Mouse (Mus musculus) olfactory bulb, adult 2 months (tissue): ENCODE data around the gene Arhgap17. TPM values are rescaled to one million over a fixed set of nuclear protein-coding genes. Genes with fewer than 3 reads are reported as not detected.

Source experiments
- H3K27ac ChIP-seq: fragments of 200-500 bp; 2 replicates; pipeline ENCODE4 v1.5.1; 2012; ENCODE audit warnings: low read depth, low read length; ENCODE audit not compliant: insufficient read depth
- H3K4me1 ChIP-seq: fragments of 200-500 bp; 2 replicates; pipeline ENCODE4 v1.6.1; 2012; ENCODE audit warnings: low read length; ENCODE audit not compliant: control insufficient read depth, insufficient read depth
- H3K4me3 ChIP-seq: fragments of 200-500 bp; 2 replicates; pipeline ENCODE4 v1.5.1; 2012; ENCODE audit warnings: mild to moderate bottlenecking, low read depth, low read length, moderate library complexity; ENCODE audit not compliant: insufficient read depth
- CTCF ChIP-seq: fragments of 200-500 bp; IDR thresholded peaks from 2 replicates; pipeline ENCODE4 v1.5.1; 2012; ENCODE audit warnings: low read depth, mild to moderate bottlenecking, low read length, moderate library complexity; ENCODE audit not compliant: insufficient read depth
- POLR2A ChIP-seq: fragments of 200-500 bp; IDR thresholded peaks from 2 replicates; pipeline ENCODE4 v1.6.1; 2012; ENCODE audit warnings: mild to moderate bottlenecking, low read depth, low read length, moderate library complexity; ENCODE audit not compliant: insufficient read depth
- WGBS: fragments of 180-500 bp; shearing (Covaris S2); methylation state at CpG from one replicate; pipeline ENCODE4 v1.1.7; 2018; 5-methylcytosine and 5-hydroxymethylcytosine counted together
- polyA plus RNA-seq: library from polyadenylated mRNA; stranded (reverse); fragments of >200 nt; gene quantifications from 2 replicates; pipeline ENCODE4 v1.2.4, GENCODE M21; 2012; ENCODE audit warnings: low replicate concordance; ENCODE audit not compliant: missing spikeins, insufficient read depth, insufficient read length

Arhgap17 gene
- polyA plus RNA-seq, 1 experiment, result not detected

DNA sequence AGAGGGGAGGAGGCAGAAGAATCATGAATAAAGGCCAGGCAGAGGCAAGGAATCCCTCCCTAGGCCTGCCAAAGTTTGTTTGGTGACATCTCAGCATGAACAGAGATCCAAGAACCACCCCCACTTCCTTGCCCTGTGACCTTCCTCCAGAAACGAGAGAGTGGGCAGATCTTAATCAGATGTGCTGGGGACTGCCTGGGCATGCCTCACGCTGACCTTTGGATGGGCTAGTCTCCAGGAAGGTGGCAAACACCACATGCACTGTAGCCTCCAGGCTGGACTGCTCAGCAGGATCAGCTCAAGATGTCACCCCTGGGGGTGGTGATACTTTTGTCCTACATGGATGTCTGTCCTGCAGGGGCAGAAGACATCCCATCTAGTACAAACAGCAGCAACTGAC is 121.5 kb downstream of the Arhgap17 start:
- no peak overlapping the region for H3K4me3 ChIP-seq
- WGBS, result 42% methylated on average over 2 of the region's 2 CpGs
- H3K4me1 ChIP-seq, result no peaks in the 10 kb centered on the region
- TF ChIP-seq POLR2A (no peak), CTCF (no peak)
- no peak overlapping the region for H3K27ac ChIP-seq

DNA sequence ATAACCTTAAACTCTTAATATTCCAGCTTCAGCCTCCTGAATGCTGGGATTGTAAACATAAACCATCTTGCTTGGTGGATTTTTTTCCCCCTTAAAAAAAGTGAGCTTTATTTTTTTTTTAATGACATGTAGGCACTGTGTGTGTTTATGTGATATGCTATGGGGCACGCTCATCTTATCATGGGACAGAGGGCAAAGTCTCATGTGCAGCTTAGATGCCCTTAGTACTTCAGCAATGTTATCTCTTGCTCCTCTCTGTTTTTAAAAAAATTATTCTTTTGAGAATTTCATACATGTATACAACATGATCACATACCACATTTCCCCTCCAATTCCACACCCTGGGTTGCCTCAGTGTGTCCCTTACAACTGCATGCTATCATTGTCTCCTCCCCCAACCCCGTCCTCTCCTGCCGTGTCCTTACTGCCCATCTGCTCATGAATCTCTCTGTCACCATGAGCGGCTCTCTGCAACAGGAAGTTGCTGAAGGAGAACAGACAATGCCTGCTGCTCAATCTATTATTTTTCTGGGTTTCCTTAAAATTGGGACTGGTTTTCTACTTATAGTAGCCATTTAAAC is 123.1 kb downstream of the Arhgap17 start:
- WGBS, result 87% methylated on average over 4 of the region's 4 CpGs
- Histone ChIP-seq H3K4me3 (no peak overlapping the region), H3K27ac (no peak overlapping the region), H3K4me1 (no peaks in the 10 kb centered on the region)
- TF ChIP-seq POLR2A, result no peak
- no peak for TF ChIP-seq CTCF

DNA sequence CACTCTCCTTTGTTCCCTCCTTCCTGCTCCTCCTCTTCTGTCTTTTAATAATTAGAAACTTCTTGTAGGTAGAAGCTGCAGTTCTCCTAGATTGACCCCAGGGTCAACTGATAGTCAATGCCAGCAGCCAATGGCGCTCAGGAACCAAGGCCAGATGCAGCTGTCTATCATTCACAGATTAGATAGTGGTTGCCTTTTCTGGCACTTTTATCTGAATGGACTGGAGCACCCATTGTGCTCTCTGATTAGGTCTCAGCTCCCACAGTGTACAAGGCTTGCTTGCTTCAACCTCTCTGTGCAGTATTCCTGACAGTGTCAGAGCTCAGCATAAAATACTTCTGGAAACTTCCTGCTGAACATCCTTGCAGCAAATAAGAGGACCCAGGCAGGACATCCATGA is 124.9 kb downstream of the Arhgap17 start:
- TF ChIP-seq POLR2A (no peak), CTCF (no peak)
- Histone ChIP-seq H3K27ac (no peak overlapping the region), H3K4me1 (no peaks in the 10 kb centered on the region), H3K4me3 (no peak overlapping the region)
- 95% methylated on average over 1 of the region's 1 CpGs for WGBS

DNA sequence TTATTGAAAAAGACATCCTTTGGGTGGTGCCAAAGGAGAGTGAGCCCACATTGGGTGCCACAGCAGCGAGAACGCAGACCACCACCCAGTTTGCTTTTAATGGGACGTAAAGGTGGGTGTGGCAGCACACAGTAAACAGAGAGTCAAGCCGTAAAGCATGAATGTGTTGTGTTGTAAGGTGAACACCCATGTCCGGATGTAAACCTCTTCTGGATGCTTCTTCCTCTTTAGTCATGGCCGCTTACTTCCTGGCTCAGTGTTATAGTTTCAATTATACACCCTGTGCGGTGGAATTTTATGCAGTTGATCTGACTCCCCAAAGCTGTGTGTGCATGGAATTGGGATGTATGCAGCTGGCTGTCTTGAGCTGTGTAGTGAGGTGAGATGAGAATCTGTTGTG is 127.5 kb downstream of the Arhgap17 start:
- Histone ChIP-seq H3K4me1 (peaks cover 3% of the 10 kb centered on the region; the same call in 1 of the 2 replicates), H3K4me3 (no peak overlapping the region), H3K27ac (no peak overlapping the region)
- TF ChIP-seq CTCF (no peak), POLR2A (no peak)
- WGBS, result 88% methylated on average over 7 of the region's 7 CpGs

DNA sequence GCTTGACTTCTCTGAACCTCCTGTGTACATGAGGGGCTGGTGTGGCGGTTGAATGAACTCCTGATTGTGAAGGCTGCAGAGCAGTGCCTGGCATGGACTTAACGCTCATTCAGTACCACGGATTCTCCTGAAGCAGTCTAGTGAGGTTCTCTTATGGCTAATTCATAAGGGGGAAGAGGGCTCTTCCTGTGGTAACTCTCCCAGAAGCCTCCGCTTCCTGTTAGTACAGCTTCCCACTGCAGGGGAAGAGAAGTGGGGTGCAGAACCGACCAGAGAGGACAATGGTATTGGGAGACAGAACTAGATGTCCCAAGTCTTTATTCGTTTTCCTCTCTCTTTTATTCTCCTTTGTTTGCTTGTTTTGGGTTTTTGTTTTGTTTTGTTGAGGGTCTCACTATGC is 129.7 kb downstream of the Arhgap17 start:
- peaks cover 3% of the 10 kb centered on the region; the same call in 1 of the 2 replicates for H3K4me1 ChIP-seq
- TF ChIP-seq POLR2A (no peak), CTCF (no peak)
- no peak overlapping the region for H3K27ac ChIP-seq
- H3K4me3 ChIP-seq, result no peak overlapping the region
- 71% methylated on average over 6 of the region's 6 CpGs for WGBS

DNA sequence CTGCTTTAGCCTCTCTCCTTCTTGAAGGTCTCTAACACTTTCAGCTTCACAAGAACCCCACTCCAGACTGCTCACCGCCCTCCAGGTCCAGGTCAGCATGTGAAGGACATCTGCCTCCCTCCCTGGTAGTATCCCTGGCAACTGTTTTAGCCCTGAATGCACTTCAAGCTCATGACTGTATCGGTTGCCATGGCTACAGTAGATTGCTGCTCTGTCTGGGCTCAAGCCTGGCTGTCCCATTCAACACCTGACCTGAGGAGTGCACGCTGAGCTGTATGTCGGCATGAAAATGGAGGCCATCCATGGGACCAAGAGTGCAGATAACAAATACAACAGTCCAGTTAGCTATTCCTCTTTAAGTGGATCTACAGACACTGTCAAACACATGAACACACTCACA is 131.1 kb downstream of the Arhgap17 start:
- Histone ChIP-seq H3K27ac (no peak overlapping the region), H3K4me3 (no peak overlapping the region), H3K4me1 (peaks cover 3% of the 10 kb centered on the region; the same call in 1 of the 2 replicates)
- TF ChIP-seq POLR2A (no peak), CTCF (no peak)
- WGBS, result 72% methylated on average over 4 of the region's 4 CpGs

DNA sequence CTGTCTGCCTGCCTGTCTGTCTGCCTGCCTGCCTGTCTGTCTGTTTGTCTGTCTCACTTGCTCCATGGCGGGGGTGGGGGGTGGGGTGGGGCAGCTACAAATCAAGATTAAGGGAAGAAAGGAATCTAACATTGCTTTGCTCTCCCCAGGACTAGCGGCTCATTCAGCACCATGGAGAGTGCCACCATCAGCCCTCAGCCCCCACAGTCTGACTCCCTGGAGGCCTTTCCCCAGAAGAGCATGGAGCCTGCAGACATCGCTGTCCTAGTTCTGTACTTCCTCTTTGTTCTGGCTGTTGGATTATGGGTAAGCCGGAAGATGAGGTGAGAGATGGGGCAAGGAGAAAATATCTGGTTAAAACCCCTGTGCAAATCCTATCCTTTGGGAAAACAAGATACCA is 134.3 kb downstream of the Arhgap17 start:
- no peak overlapping the region for H3K27ac ChIP-seq
- peaks cover 3% of the 10 kb centered on the region; the same call in 1 of the 2 replicates for H3K4me1 ChIP-seq
- H3K4me3 ChIP-seq, result no peak overlapping the region
- no peak for TF ChIP-seq CTCF
- TF ChIP-seq POLR2A, result no peak
- WGBS, result 46% methylated on average over 4 of the region's 4 CpGs

Other genes starting within 250 kb of the Arhgap17 start
- gene Tnrc6a, start 246.0 kb downstream of the Arhgap17 start, polyA plus RNA-seq, result 45.8 and 189 TPM in 2 replicates
- gene Slc5a11, start 155.1 kb downstream of the Arhgap17 start, polyA plus RNA-seq, result not detected in 2 replicates
- gene Lcmt1, start 131 bp downstream of the Arhgap17 start, polyA plus RNA-seq, result not detected in 2 replicates
- gene Aqp8, start 92.4 kb upstream of the Arhgap17 start, polyA plus RNA-seq, result not detected in 2 replicates
- gene Zkscan2, start 130.5 kb upstream of the Arhgap17 start, polyA plus RNA-seq, result not detected in 2 replicates